Mouse (Mus musculus): ENCODE results near the gene Slfn14.
"Not testable (repeated sequence)": the region's sequence is repeated elsewhere in the genome, so short reads cannot be mapped to it uniquely, and the experiment has no call there.

Slfn14 gene

GRCm38 (mm10) chr11:83286566-83286965 is at the start of gene Slfn14:
TSS of gene Slfn14 (minus strand) at chr11:83286726.
- no peak for DNase-seq (ENCODE audit: low read depth in 2 of 2, low spot score in 2 of 2)

GRCm38 (mm10) chr11:83335826-83336225 is 49.3 kb upstream of the Slfn14 start:
- DNase-seq (ENCODE audit: low read depth in 2 of 2, low spot score in 2 of 2): no peak

GRCm38 (mm10) chr11:83327427-83327826 is 40.9 kb upstream of the Slfn14 start:
- peak in 1 of 2 experiments; percentile 37 for DNase-seq (ENCODE audit: low read depth in 2 of 2, low spot score in 2 of 2)

- not testable (repeated sequence) for DNase-seq (ENCODE audit: low read depth in 2 of 2, low spot score in 2 of 2)
These were observed 40.2 kb upstream of the Slfn14 start for GRCm38 (mm10) chr11:83326692-83327091.

GRCm38 (mm10) chr11:83319048-83319447 is 32.5 kb upstream of the Slfn14 start:
- no peak for DNase-seq (ENCODE audit: low read depth in 2 of 2, low spot score in 2 of 2)

- DNase-seq (ENCODE audit: low read depth in 2 of 2, low spot score in 2 of 2): no peak
These were observed 25.9 kb upstream of the Slfn14 start for GRCm38 (mm10) chr11:83312471-83312870.

GRCm38 (mm10) chr11:83306700-83307253 is 20.3 kb upstream of the Slfn14 start:
- no peak for DNase-seq (ENCODE audit: low read depth in 2 of 2, low spot score in 2 of 2)

- DNase-seq (ENCODE audit: low read depth in 2 of 2, low spot score in 2 of 2): no peak
These were observed 18.0 kb upstream of the Slfn14 start for GRCm38 (mm10) chr11:83304485-83304884.

GRCm38 (mm10) chr11:83303751-83304150 is 17.2 kb upstream of the Slfn14 start:
- DNase-seq (ENCODE audit: low read depth in 2 of 2, low spot score in 2 of 2): no peak

- peak; percentile 91 to 95 for DNase-seq (ENCODE audit: low read depth in 2 of 2, low spot score in 2 of 2)
These were observed 16.2 kb upstream of the Slfn14 start, which contains the start of gene Pex12 for GRCm38 (mm10) chr11:83302526-83303251. TSS of gene Pex12 (minus strand) at chr11:83302586.

GRCm38 (mm10) chr11:83302124-83302523 is 15.6 kb upstream of the Slfn14 start:
- DNase-seq (ENCODE audit: low read depth in 2 of 2, low spot score in 2 of 2): no peak

GRCm38 (mm10) chr11:83301431-83301831 is 14.9 kb upstream of the Slfn14 start:
- no peak for DNase-seq (ENCODE audit: low read depth in 2 of 2, low spot score in 2 of 2)

GRCm38 (mm10) chr11:83299724-83300123 is 13.2 kb upstream of the Slfn14 start:
- DNase-seq (ENCODE audit: low read depth in 2 of 2, low spot score in 2 of 2): no peak

GRCm38 (mm10) chr11:83298225-83299195 is 12.0 kb upstream of the Slfn14 start, which contains the start of gene Ap2b1:
TSS of gene Ap2b1 (plus strand) at chr11:83299024.
- peak; percentile 91 to 92 for DNase-seq (ENCODE audit: low read depth in 2 of 2, low spot score in 2 of 2)

GRCm38 (mm10) chr11:83297816-83298215 is 11.3 kb upstream of the Slfn14 start:
- no peak for DNase-seq (ENCODE audit: low read depth in 2 of 2, low spot score in 2 of 2)

- no peak for DNase-seq (ENCODE audit: low read depth in 2 of 2, low spot score in 2 of 2)
These were observed 7.6 kb upstream of the Slfn14 start for GRCm38 (mm10) chr11:83294133-83294532.

GRCm38 (mm10) chr11:83293182-83293581 is 6.7 kb upstream of the Slfn14 start:
- no peak for DNase-seq (ENCODE audit: low read depth in 2 of 2, low spot score in 2 of 2)

GRCm38 (mm10) chr11:83292251-83292587 is 5.7 kb upstream of the Slfn14 start:
- no peak for DNase-seq (ENCODE audit: low read depth in 2 of 2, low spot score in 2 of 2)

- peak; percentile 88 to 91 for DNase-seq (ENCODE audit: low read depth in 2 of 2, low spot score in 2 of 2)
These were observed 5.1 kb upstream of the Slfn14 start for GRCm38 (mm10) chr11:83291375-83292250.

- DNase-seq (ENCODE audit: low read depth in 2 of 2, low spot score in 2 of 2): no peak
These were observed 3.1 kb upstream of the Slfn14 start for GRCm38 (mm10) chr11:83289633-83290032.

- DNase-seq (ENCODE audit: low read depth in 2 of 2, low spot score in 2 of 2): no peak
These were observed 2.5 kb upstream of the Slfn14 start for GRCm38 (mm10) chr11:83289036-83289435.
